Mouse (Mus musculus) neural tube, embryonic 15.5 days (tissue): Measurements from ENCODE around the gene Shank2. TPM values are rescaled to one million over a fixed set of nuclear protein-coding genes. Genes with fewer than 3 reads are reported as not detected.
A peak's percentile ranks its signal among the peaks of the same experiment; 100 is the strongest.

Source experiments
- ATAC-seq: fragments of 200-750 bp; cut with Nextera tagmentation; 2 replicates; pipeline ENCODE4 v1.8.0; 2017; ENCODE audit warnings: mild to moderate bottlenecking, moderate TSS enrichment, moderate library complexity; ENCODE audit not compliant: low FRiP score
- H3K27ac ChIP-seq: fragments of 300-500 bp; sonication (generic); replicated peaks from 2 replicates; pipeline ENCODE4 v1.5.1; 2015; ENCODE audit warnings: mild to moderate bottlenecking, inconsistent platforms
- H3K27me3 ChIP-seq: fragments of 300-500 bp; sonication (generic); replicated peaks from 2 replicates; pipeline ENCODE4 v1.6.1; 2015; ENCODE audit warnings: inconsistent platforms
- H3K36me3 ChIP-seq: fragments of 300-500 bp; sonication (generic); 2 replicates; pipeline ENCODE4 v1.6.1; 2015; ENCODE audit warnings: inconsistent platforms
- H3K4me1 ChIP-seq: fragments of 300-500 bp; sonication (generic); 2 replicates; pipeline ENCODE4 v1.6.1; 2015; ENCODE audit warnings: inconsistent platforms
- H3K4me2 ChIP-seq: fragments of 300-500 bp; sonication (generic); 2 replicates; pipeline ENCODE4 v1.6.1; 2015; ENCODE audit warnings: inconsistent platforms, mild to moderate bottlenecking, moderate library complexity
- H3K4me3 ChIP-seq: fragments of 300-500 bp; sonication (generic); replicated peaks from 2 replicates; pipeline ENCODE4 v1.5.1; 2015; ENCODE audit warnings: mild to moderate bottlenecking, inconsistent platforms
- H3K9ac ChIP-seq: fragments of 300-500 bp; sonication (generic); replicated peaks from 2 replicates; pipeline ENCODE4 v1.6.1; 2015; ENCODE audit warnings: mild to moderate bottlenecking, inconsistent platforms
- H3K9me3 ChIP-seq: fragments of 300-500 bp; sonication (generic); replicated peaks from 2 replicates; pipeline ENCODE4 v1.6.1; 2016; ENCODE audit warnings: inconsistent platforms
- WGBS: fragments of 180-500 bp; shearing (Covaris S2); methylation state at CpG from one replicate; pipeline ENCODE4 v1.1.7; 2015; ENCODE audit warnings: mixed read lengths; 5-methylcytosine and 5-hydroxymethylcytosine counted together
- polyA plus RNA-seq: library from polyadenylated mRNA; unstranded; fragments of >200 nt; fragmentation: Nextera tagmentation; extraction: Ambion mirVana; gene quantifications from 2 replicates; pipeline ENCODE4 v1.2.1, GENCODE M21; 2015

Gene Shank2
- polyA plus RNA-seq, 1 experiment from 2014 or later, result 9.8 TPM

DNA sequence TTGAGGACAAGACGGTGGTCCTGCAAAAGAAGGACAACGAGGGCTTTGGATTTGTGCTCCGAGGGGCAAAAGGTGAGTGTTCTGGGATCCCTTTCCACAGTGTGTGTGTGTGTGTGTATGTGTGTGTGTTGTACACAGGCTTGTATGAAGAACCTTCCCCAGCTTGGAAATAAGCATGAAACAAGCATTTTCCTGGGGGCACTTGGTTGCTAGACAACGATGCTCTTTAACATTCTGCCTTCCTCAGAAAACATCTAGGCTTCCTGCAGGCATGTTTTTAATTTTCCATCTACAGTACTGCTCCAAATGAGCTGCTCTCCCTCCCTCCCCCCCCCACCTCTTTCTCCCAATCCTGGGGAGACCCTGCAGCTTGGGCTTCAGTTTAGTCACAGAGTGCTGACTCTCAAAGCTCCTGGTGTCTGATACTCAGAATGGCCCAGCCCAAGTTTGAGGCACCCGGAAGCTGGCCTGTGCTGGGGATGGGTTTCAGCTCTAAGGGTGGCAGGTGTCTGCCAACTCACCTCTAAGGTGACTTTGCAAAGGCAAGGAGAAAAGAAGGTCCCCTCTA lies 283.4 kb downstream of the Shank2 start:
- H3K36me3 ChIP-seq, result no peaks in the 10 kb centered on the region
- peaks cover 73% of the 10 kb centered on the region for H3K4me1 ChIP-seq
- ATAC-seq, result peak; percentile 21; the same call in 1 of the 2 replicates
- H3K9me3 ChIP-seq, result no peaks in the 10 kb centered on the region
- peak overlapping the region; percentile 63 for H3K9ac ChIP-seq
- H3K4me2 ChIP-seq, result peak overlapping the region; percentile 87
- 7% methylated on average over 5 of the region's 5 CpGs for WGBS
- no peaks in the 10 kb centered on the region for H3K27me3 ChIP-seq
- H3K4me3 ChIP-seq, result peak overlapping the region; percentile 48
- H3K27ac ChIP-seq, result peak overlapping the region; percentile 93

DNA sequence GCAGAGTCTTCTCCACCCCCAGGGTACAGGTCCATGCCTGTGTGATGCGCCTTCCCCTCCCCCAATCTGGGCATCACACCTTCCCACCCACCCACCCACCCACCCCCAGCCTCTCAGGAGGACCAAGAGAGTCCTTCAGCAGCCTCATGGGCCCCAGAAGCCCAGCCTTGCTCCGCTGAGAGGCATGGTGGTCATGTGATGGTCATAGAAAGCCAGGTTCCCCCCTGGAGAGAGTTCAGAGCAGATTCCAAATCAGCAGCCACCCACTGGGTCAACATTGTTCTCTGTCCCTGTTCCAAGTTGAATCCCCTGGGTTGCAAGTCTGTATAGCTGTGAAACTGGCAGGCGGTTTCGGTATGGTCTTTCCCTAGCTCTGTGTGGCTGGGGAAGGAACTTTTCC lies 284.2 kb downstream of the Shank2 start:
- no peaks in the 10 kb centered on the region for H3K36me3 ChIP-seq
- H3K4me3 ChIP-seq, result peak overlapping the region; percentile 48
- peak overlapping the region; percentile 93 for H3K27ac ChIP-seq
- peaks cover 81% of the 10 kb centered on the region for H3K4me1 ChIP-seq
- WGBS, result 67% methylated on average over 4 of the region's 4 CpGs
- peak overlapping the region; percentile 87 for H3K4me2 ChIP-seq
- ATAC-seq, result no peak
- H3K9me3 ChIP-seq, result no peaks in the 10 kb centered on the region
- H3K9ac ChIP-seq, result peak overlapping the region; percentile 63
- H3K27me3 ChIP-seq, result no peaks in the 10 kb centered on the region

- Histone ChIP-seq H3K27me3 (no peaks in the 10 kb centered on the region), H3K4me1 (peaks cover 91% of the 10 kb centered on the region), H3K36me3 (no peaks in the 10 kb centered on the region), H3K9ac (no peak overlapping the region), H3K4me2 (peak overlapping the region; percentile 87), H3K4me3 (no peak overlapping the region), H3K27ac (no peak overlapping the region; the same call in 1 of the 2 replicates), H3K9me3 (no peaks in the 10 kb centered on the region)
- ATAC-seq, result no peak
- WGBS, result 54% methylated on average over 6 of the region's 6 CpGs
Observed at GRCm38 (mm10) chr7:144287991-144288390, 286.3 kb downstream of the Shank2 start.

DNA sequence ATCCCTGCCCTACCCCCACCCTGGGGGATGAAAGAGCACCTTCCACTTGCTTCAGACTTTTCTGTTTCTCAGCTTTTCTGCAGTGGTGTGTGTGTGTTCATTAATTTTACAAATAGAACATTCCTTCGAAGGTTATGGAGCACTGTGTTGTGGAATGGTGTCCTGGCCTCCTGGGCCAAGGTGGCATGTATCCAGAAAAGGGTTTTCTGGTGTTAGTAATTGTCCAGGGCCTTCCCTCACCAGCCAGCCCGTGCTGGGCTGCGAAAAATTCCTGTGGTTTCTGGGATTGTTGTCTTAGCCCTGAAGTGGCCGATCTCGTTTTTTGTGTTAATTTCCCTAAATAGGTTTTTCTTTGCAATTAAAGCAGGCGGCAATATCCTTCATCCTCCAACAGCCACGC lies 289.8 kb downstream of the Shank2 start:
- Histone ChIP-seq H3K4me1 (peaks cover 81% of the 10 kb centered on the region), H3K36me3 (no peaks in the 10 kb centered on the region), H3K4me3 (no peak overlapping the region), H3K9me3 (no peaks in the 10 kb centered on the region), H3K9ac (no peak overlapping the region), H3K27me3 (no peaks in the 10 kb centered on the region), H3K4me2 (no peak overlapping the region), H3K27ac (peak overlapping the region; percentile 69)
- WGBS, result 39% methylated on average over 7 of the region's 7 CpGs
- no peak for ATAC-seq

DNA sequence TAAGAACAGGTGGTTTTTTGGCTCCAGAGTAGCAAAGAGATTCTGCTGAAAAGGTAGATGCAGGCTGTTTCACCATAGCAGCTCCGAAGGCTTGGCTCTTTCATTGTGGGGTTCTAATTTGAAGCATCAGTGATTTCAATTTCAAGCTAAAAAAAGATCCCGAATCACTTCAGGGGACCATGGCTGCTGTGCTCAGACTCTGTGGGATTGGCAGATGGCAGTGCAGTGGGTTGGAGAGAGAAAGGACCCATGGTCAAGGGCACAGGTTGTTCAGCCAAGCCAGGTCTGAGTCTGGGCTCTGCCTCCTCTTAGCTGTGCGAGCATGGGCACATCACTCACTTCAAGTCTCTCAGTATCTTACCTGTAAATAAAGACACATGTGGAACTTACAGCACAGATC lies 291.9 kb downstream of the Shank2 start:
- no peak overlapping the region for H3K27ac ChIP-seq
- 76% methylated on average over 3 of the region's 3 CpGs for WGBS
- H3K27me3 ChIP-seq, result no peaks in the 10 kb centered on the region
- no peaks in the 10 kb centered on the region for H3K9me3 ChIP-seq
- H3K4me2 ChIP-seq, result no peak overlapping the region
- ATAC-seq, result no peak
- no peak overlapping the region for H3K9ac ChIP-seq
- H3K36me3 ChIP-seq, result no peaks in the 10 kb centered on the region
- H3K4me3 ChIP-seq, result no peak overlapping the region
- H3K4me1 ChIP-seq, result peaks cover 59% of the 10 kb centered on the region

- ATAC-seq, result no peak
- Histone ChIP-seq H3K9ac (no peak overlapping the region), H3K9me3 (no peaks in the 10 kb centered on the region), H3K36me3 (no peaks in the 10 kb centered on the region), H3K27ac (peak overlapping the region; percentile 19; the same call in 1 of the 2 replicates), H3K4me2 (no peak overlapping the region), H3K4me1 (peaks cover 53% of the 10 kb centered on the region), H3K4me3 (no peak overlapping the region), H3K27me3 (no peaks in the 10 kb centered on the region)
- 41% methylated on average over 13 of the region's 13 CpGs for WGBS
Observed at GRCm38 (mm10) chr7:144294239-144295200, 292.8 kb downstream of the Shank2 start.

- H3K4me2 ChIP-seq, result no peak overlapping the region
- WGBS, result 80% methylated on average over 2 of the region's 2 CpGs
- H3K4me1 ChIP-seq, result peaks cover 19% of the 10 kb centered on the region
- H3K9me3 ChIP-seq, result no peaks in the 10 kb centered on the region
- no peaks in the 10 kb centered on the region for H3K27me3 ChIP-seq
- no peak overlapping the region for H3K9ac ChIP-seq
- no peak for ATAC-seq
- no peak overlapping the region for H3K4me3 ChIP-seq
- no peaks in the 10 kb centered on the region for H3K36me3 ChIP-seq
- H3K27ac ChIP-seq, result no peak overlapping the region
Observed at GRCm38 (mm10) chr7:144299351-144299750, 297.6 kb downstream of the Shank2 start.

- no peaks in the 10 kb centered on the region for H3K36me3 ChIP-seq
- no peak for ATAC-seq
- H3K4me2 ChIP-seq, result no peak overlapping the region
- WGBS, result 90% methylated on average over 4 of the region's 4 CpGs
- no peak overlapping the region for H3K4me3 ChIP-seq
- H3K4me1 ChIP-seq, result peaks cover 8% of the 10 kb centered on the region
- no peak overlapping the region for H3K27ac ChIP-seq
- no peaks in the 10 kb centered on the region for H3K27me3 ChIP-seq
- no peaks in the 10 kb centered on the region for H3K9me3 ChIP-seq
- H3K9ac ChIP-seq, result no peak overlapping the region
Observed at GRCm38 (mm10) chr7:144301646-144302045, 299.9 kb downstream of the Shank2 start.

- Histone ChIP-seq H3K27me3 (no peaks in the 10 kb centered on the region), H3K9ac (no peak overlapping the region), H3K9me3 (no peaks in the 10 kb centered on the region), H3K4me1 (peaks cover 8% of the 10 kb centered on the region), H3K36me3 (no peaks in the 10 kb centered on the region), H3K4me3 (no peak overlapping the region), H3K27ac (no peak overlapping the region), H3K4me2 (no peak overlapping the region)
- WGBS, result 33% methylated on average over 5 of the region's 5 CpGs
- ATAC-seq, result no peak
Observed at GRCm38 (mm10) chr7:144302498-144302897, 300.8 kb downstream of the Shank2 start.

GRCm38 (mm10) chr7:144307853-144308409 lies 306.2 kb downstream of the Shank2 start:
- Histone ChIP-seq H3K4me1 (no peaks in the 10 kb centered on the region), H3K4me2 (no peak overlapping the region), H3K27me3 (no peaks in the 10 kb centered on the region), H3K27ac (no peak overlapping the region), H3K36me3 (no peaks in the 10 kb centered on the region), H3K9me3 (no peaks in the 10 kb centered on the region), H3K4me3 (no peak overlapping the region), H3K9ac (no peak overlapping the region)
- ATAC-seq, result no peak
- 70% methylated on average over 10 of the region's 10 CpGs for WGBS

DNA sequence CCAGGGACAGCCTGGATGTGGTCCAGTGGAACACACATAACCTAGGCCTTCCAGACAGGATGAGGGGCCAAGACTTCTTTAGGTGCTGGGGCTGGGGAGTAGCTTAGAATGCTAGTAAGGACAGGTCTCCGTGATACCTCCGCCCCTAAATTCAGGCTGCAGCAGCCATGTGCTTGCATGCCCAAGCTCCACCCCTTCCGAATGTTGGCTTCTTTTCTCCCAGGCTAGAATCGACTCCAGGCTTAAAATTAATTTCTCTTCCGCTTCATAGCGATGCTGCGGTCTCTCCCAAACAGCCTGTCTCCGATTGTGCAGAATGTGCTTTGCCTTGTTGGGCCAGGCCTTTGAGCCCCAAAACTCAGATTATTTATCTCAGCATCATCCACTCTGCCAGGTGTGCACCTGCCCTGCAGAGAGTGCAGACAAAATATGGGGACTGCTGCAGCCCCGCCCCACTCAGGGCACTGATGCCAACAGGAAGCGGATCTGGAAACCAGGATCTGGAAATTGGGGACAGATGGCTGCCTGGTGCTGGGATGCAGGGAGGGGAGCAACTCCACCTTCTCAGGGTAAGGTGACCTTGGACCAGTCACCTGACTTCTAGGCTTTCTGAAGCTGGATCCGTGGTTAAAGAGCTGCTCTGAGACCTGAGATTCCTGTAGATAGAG lies 312.8 kb downstream of the Shank2 start:
- Histone ChIP-seq H3K9me3 (no peaks in the 10 kb centered on the region), H3K27me3 (no peaks in the 10 kb centered on the region), H3K4me3 (no peak overlapping the region), H3K27ac (no peak overlapping the region), H3K36me3 (no peaks in the 10 kb centered on the region), H3K4me1 (peaks cover 15% of the 10 kb centered on the region), H3K4me2 (no peak overlapping the region), H3K9ac (no peak overlapping the region)
- ATAC-seq, result no peak
- 87% methylated on average over 11 of the region's 11 CpGs for WGBS
